8 mouse cellular contexts compared by ENCODE assay signal in genomic region chr7:112760782-112761181, GRCm38 (mm10).
DNase-seq lines count a peak whose midpoint lies in the region; ATAC-seq lines count a peak whose summit lies in the region.

No protein-coding gene starts in this region.

- DNase-seq in frontal cortex, postnatal 14 days (ENCODE audit: low spot score in 2 of 2) = no peak
- peak; percentile 68 for DNase-seq in embryo, embryonic 10.5 days (ENCODE audit: low spot score)
- DNase-seq in lung, postnatal 4 days = peak; percentile 62 to 88
- no peak for DNase-seq in cerebellum, adult 8-10 months

- peak overlapping the region; percentile 51 for H3K4me2 ChIP-seq in heart, embryonic 13.5 days
- H3K4me2 ChIP-seq in kidney, embryonic 15.5 days = no peak overlapping the region
- no peak overlapping the region for H3K4me2 ChIP-seq in stomach, embryonic 16.5 days (ENCODE audit: low read depth, low read length)

- peak overlapping the region; percentile 91 for H3K27ac ChIP-seq in heart, embryonic 13.5 days (replicated peaks)
- H3K27ac ChIP-seq in kidney, embryonic 15.5 days = peak overlapping the region; percentile 60
- H3K27ac ChIP-seq in stomach, embryonic 16.5 days (ENCODE audit: low read length) = peak overlapping the region; percentile 4; the same call in 1 of the 2 replicates

- peaks cover 99% of the 10 kb centered on the region for H3K4me1 ChIP-seq in heart, embryonic 13.5 days
- peaks cover 89% of the 10 kb centered on the region for H3K4me1 ChIP-seq in kidney, embryonic 15.5 days
- H3K4me1 ChIP-seq in stomach, embryonic 16.5 days (ENCODE audit: control insufficient read depth, insufficient read depth, low read length) = peaks cover 43% of the 10 kb centered on the region

- no peaks in the 10 kb centered on the region for H3K9me3 ChIP-seq in heart, embryonic 13.5 days
- H3K9me3 ChIP-seq in kidney, embryonic 15.5 days (replicated peaks) = no peaks in the 10 kb centered on the region
- H3K9me3 ChIP-seq in stomach, embryonic 16.5 days (replicated peaks; ENCODE audit: control insufficient read depth, low read length) = no peaks in the 10 kb centered on the region

- whole genome bisulfite sequencing in heart, embryonic 13.5 days = 31% methylated on average over 8 of the region's 8 CpGs
- WGBS in kidney, embryonic 15.5 days = 37% methylated on average over 8 of the region's 8 CpGs
- 40% methylated on average over 8 of the region's 8 CpGs for WGBS in stomach, embryonic 16.5 days

- peak; percentile 82 for ATAC-seq in frontal cortex, adult (ENCODE audit: low TSS enrichment)
- ATAC-seq in heart, embryonic 13.5 days (ENCODE audit: extremely low read depth, insufficient number of reproducible peaks, low FRiP score, low TSS enrichment) = no peak
- peak; percentile 69 for ATAC-seq in kidney, embryonic 15.5 days (replicated peaks; ENCODE audit: low FRiP score)
- peak; percentile 49; the same call in 1 of the 2 replicates for ATAC-seq in stomach, embryonic 16.5 days (ENCODE audit: insufficient read depth, low FRiP score)

- H3K36me3 ChIP-seq in heart, embryonic 13.5 days = peaks cover 6% of the 10 kb centered on the region; the same call in 1 of the 2 replicates
- H3K36me3 ChIP-seq in kidney, embryonic 15.5 days = peaks cover 9% of the 10 kb centered on the region; the same call in 1 of the 2 replicates
- H3K36me3 ChIP-seq in stomach, embryonic 16.5 days (ENCODE audit: control insufficient read depth, insufficient read depth, low read length) = no peaks in the 10 kb centered on the region

- H3K9ac ChIP-seq in heart, embryonic 13.5 days = peak overlapping the region; percentile 73
- H3K9ac ChIP-seq in kidney, embryonic 15.5 days = no peak overlapping the region
- no peak overlapping the region for H3K9ac ChIP-seq in stomach, embryonic 16.5 days (ENCODE audit: low read length)

- H3K27me3 ChIP-seq in heart, embryonic 13.5 days (replicated peaks) = no peaks in the 10 kb centered on the region
- no peaks in the 10 kb centered on the region for H3K27me3 ChIP-seq in kidney, embryonic 15.5 days
- H3K27me3 ChIP-seq in stomach, embryonic 16.5 days (ENCODE audit: control insufficient read depth, insufficient read depth, low read length) = no peaks in the 10 kb centered on the region

- H3K4me3 ChIP-seq in heart, embryonic 13.5 days = no peak overlapping the region
- no peak overlapping the region for H3K4me3 ChIP-seq in kidney, embryonic 15.5 days (replicated peaks)
- H3K4me3 ChIP-seq in stomach, embryonic 16.5 days (replicated peaks; ENCODE audit: low read length) = no peak overlapping the region

Comparison
In these comparisons a context has a peak if more than half of its experiments do, and no peak if none do; other contexts are left out.
1. DNase-seq: peak in embryo, embryonic 10.5 days (single experiment) and lung, postnatal 4 days (2 of 2); none in frontal cortex, postnatal 14 days (0 of 2) and cerebellum, adult 8-10 months (single experiment).
2. H3K27ac ChIP-seq: peak in every context shown above with its lines; median percentile 91 in heart, embryonic 13.5 days; 60 in kidney, embryonic 15.5 days; 4 in stomach, embryonic 16.5 days.